Mouse (Mus musculus): ENCODE data around the gene Negr1. TPM values are rescaled to one million over a fixed set of nuclear protein-coding genes. Genes with fewer than 3 reads are reported as not detected.
A peak's percentile ranks its signal among the peaks of the same experiment; 100 is the strongest.

Gene Negr1
- polyA plus RNA-seq, 1 experiment = 1.7 TPM

DNA sequence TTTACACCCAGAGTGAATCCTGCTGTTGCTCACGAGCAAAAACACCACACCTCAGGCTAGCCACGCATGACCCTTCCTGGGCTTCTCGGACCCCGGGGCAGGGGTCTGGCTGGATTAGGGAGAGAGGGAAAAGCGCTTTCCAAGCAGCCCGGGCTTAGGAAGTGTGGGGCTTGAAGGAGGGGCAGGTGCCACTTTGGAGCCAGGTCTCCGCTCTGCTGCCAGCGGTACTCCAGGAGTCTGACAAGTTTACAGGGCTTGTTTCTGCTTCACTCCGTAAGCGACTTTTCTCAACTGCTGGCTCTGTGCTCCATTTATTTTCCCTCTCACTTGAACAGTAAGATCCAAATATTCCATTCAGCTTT is 811 bp downstream of the Negr1 start:
- Histone ChIP-seq H3K36me3 (ENCODE audit: control insufficient read depth, insufficient read depth, low read length) (no peaks in the 10 kb centered on the region), H3K27ac (ENCODE audit: insufficient read depth, low read depth, low read length) (no peak overlapping the region), H3K4me1 (ENCODE audit: control insufficient read depth, insufficient read depth, low read length) (no peaks in the 10 kb centered on the region), H3K27me3 (replicated peaks; ENCODE audit: control insufficient read depth, insufficient read depth, low read length) (no peaks in the 10 kb centered on the region), H3K4me3 (ENCODE audit: insufficient read depth, low read depth, low read length) (peak overlapping the region; percentile 50)
- WGBS = 0% methylated on average over 10 of the region's 10 CpGs
- no peak for DNase-seq
- TF ChIP-seq POLR2A (IDR thresholded peaks at IDR 0.05; ENCODE audit: low read depth, low read length) (no peak), CTCF (conservative IDR thresholded peaks at IDR 0.05; ENCODE audit: insufficient read depth, insufficient read length, low read depth, low read length) (no peak)

DNA sequence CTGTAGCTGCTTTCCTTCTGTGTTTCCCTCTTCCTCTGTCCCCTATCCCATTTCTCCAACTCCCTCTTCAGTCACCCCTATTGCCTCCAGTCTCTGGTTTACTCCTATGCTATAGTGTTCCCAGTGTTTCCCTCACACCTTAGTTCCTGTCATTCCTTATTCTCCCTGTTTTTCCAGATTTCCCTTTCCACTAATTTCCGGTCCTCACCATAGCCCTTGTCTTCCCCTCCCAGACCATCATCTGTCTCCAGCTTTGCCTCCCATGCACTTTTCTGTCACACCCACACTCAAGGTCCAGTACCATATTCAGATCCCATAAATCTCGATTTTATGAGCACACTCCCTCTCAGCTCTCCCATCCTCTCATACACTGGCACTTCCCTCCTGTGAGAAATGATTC is 1.2 kb downstream of the Negr1 start:
- Histone ChIP-seq H3K36me3 (ENCODE audit: control insufficient read depth, insufficient read depth, low read length) (no peaks in the 10 kb centered on the region), H3K27ac (ENCODE audit: insufficient read depth, low read depth, low read length) (no peak overlapping the region), H3K4me3 (ENCODE audit: insufficient read depth, low read depth, low read length) (peak overlapping the region; percentile 3; the same call in 1 of the 2 replicates), H3K27me3 (replicated peaks; ENCODE audit: control insufficient read depth, insufficient read depth, low read length) (no peaks in the 10 kb centered on the region), H3K4me1 (ENCODE audit: control insufficient read depth, insufficient read depth, low read length) (no peaks in the 10 kb centered on the region)
- no peak for DNase-seq
- TF ChIP-seq CTCF (conservative IDR thresholded peaks at IDR 0.05; ENCODE audit: insufficient read depth, insufficient read length, low read depth, low read length) = no peak
- TF ChIP-seq POLR2A (IDR thresholded peaks at IDR 0.05; ENCODE audit: low read depth, low read length) = no peak
- 3% methylated on average over 2 of the region's 2 CpGs for WGBS

DNA sequence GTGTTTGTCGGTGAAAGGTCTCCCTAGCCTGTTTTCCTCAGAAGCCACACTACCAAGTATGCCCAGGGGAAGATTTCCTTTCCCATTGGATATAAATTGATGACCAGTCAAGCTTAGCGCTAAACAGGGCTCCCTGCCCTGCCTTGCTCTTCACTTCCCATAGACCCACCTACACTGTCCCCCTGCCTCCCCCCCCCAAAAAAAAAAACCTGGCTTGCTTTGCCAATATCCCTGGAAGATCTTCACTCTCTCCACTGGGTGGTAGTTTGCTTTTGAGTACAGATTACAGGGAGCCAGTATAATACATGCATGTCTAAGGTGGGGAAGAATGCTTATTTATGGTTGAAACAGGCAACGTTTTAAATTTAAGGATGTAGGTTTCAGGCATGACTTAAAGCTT is 1.8 kb downstream of the Negr1 start:
- no peak for DNase-seq
- Histone ChIP-seq H3K27me3 (replicated peaks; ENCODE audit: control insufficient read depth, insufficient read depth, low read length) (no peaks in the 10 kb centered on the region), H3K36me3 (ENCODE audit: control insufficient read depth, insufficient read depth, low read length) (no peaks in the 10 kb centered on the region), H3K4me3 (ENCODE audit: insufficient read depth, low read depth, low read length) (peak overlapping the region; percentile 3; the same call in 1 of the 2 replicates), H3K27ac (ENCODE audit: insufficient read depth, low read depth, low read length) (no peak overlapping the region), H3K4me1 (ENCODE audit: control insufficient read depth, insufficient read depth, low read length) (no peaks in the 10 kb centered on the region)
- TF ChIP-seq CTCF (conservative IDR thresholded peaks at IDR 0.05; ENCODE audit: insufficient read depth, insufficient read length, low read depth, low read length) = no peak
- no peak for TF ChIP-seq POLR2A (IDR thresholded peaks at IDR 0.05; ENCODE audit: low read depth, low read length)
- 10% methylated on average over 3 of the region's 3 CpGs for WGBS

DNA sequence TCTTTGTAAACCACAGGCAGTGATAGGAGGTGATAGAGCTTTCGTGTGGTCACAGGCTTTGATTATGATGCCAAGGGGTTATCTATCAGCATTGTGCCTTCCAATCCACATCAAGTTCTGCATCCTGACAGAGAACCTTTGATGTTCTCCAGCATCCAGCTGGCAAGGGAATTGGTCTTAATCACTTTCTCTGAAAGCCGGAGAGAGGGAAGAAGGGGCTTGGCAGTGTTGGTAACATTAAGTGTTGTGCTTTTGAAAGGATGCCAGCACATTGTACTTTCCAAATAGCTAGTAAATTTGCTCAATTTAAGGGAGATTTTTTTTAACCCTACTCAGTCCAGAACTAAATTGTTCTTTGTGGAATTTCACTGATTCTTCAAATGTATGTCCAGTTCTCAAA is 11.9 kb downstream of the Negr1 start:
- Histone ChIP-seq H3K4me1 (ENCODE audit: control insufficient read depth, insufficient read depth, low read length) (no peaks in the 10 kb centered on the region), H3K27me3 (replicated peaks; ENCODE audit: control insufficient read depth, insufficient read depth, low read length) (no peaks in the 10 kb centered on the region), H3K27ac (ENCODE audit: insufficient read depth, low read depth, low read length) (no peak overlapping the region), H3K4me3 (ENCODE audit: insufficient read depth, low read depth, low read length) (no peak overlapping the region), H3K36me3 (ENCODE audit: control insufficient read depth, insufficient read depth, low read length) (no peaks in the 10 kb centered on the region)
- 51% methylated on average over 2 of the region's 2 CpGs for WGBS
- TF ChIP-seq CTCF (conservative IDR thresholded peaks at IDR 0.05; ENCODE audit: insufficient read depth, insufficient read length, low read depth, low read length) (no peak), POLR2A (IDR thresholded peaks at IDR 0.05; ENCODE audit: low read depth, low read length) (no peak)
- no peak for DNase-seq

DNA sequence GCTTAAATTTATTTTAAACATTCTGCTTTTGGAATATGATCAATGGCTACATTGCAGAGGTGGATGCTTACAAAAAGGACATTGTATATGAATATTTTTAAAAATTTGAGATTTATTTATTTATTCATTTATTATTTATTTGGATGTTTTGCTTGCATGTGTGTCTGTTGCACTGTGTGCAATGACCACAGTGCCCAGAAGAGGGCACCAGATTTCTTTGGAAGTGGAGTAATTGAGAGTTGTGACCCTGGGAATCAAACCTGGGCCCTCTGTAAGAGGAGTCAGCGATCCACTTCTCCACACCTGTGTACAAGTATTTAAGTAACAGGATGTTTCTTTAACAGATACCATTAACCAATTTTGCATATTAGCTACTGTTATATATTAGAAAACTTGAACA is 14.7 kb downstream of the Negr1 start:
- no peaks in the 10 kb centered on the region for H3K27me3 ChIP-seq (replicated peaks; ENCODE audit: control insufficient read depth, insufficient read depth, low read length)
- H3K4me3 ChIP-seq (ENCODE audit: insufficient read depth, low read depth, low read length) = no peak overlapping the region
- no peak for DNase-seq
- 92% methylated on average over 1 of the region's 1 CpGs for WGBS
- no peaks in the 10 kb centered on the region for H3K4me1 ChIP-seq (ENCODE audit: control insufficient read depth, insufficient read depth, low read length)
- TF ChIP-seq CTCF (conservative IDR thresholded peaks at IDR 0.05; ENCODE audit: insufficient read depth, insufficient read length, low read depth, low read length) = no peak
- TF ChIP-seq POLR2A (IDR thresholded peaks at IDR 0.05; ENCODE audit: low read depth, low read length) = no peak
- no peak overlapping the region for H3K27ac ChIP-seq (ENCODE audit: insufficient read depth, low read depth, low read length)
- H3K36me3 ChIP-seq (ENCODE audit: control insufficient read depth, insufficient read depth, low read length) = no peaks in the 10 kb centered on the region

DNA sequence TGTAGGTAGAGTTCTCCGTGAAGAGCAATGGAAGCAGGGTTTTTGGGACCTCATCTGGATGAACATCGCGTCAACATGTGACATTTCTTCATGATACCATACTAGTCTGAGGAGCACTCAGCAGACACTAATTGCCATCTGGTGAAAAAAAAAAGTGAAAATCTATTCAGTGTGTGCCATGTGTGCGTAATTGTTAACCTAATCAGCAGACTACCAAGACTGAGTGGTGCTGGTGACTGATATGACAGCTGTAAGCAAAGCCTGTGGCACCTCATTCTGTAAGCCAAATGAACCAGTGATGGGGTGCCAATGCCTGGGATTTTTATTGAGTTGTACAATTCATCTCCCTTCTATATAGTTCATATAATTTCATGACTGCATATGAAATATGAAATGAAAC is 29.0 kb downstream of the Negr1 start:
- Histone ChIP-seq H3K4me3 (ENCODE audit: insufficient read depth, low read depth, low read length) (no peak overlapping the region), H3K4me1 (ENCODE audit: control insufficient read depth, insufficient read depth, low read length) (no peaks in the 10 kb centered on the region), H3K27me3 (replicated peaks; ENCODE audit: control insufficient read depth, insufficient read depth, low read length) (no peaks in the 10 kb centered on the region), H3K36me3 (ENCODE audit: control insufficient read depth, insufficient read depth, low read length) (no peaks in the 10 kb centered on the region), H3K27ac (ENCODE audit: insufficient read depth, low read depth, low read length) (no peak overlapping the region)
- TF ChIP-seq POLR2A (IDR thresholded peaks at IDR 0.05; ENCODE audit: low read depth, low read length) = no peak
- no peak for TF ChIP-seq CTCF (conservative IDR thresholded peaks at IDR 0.05; ENCODE audit: insufficient read depth, insufficient read length, low read depth, low read length)
- DNase-seq = no peak
- WGBS = 86% methylated on average over 4 of the region's 4 CpGs

DNA sequence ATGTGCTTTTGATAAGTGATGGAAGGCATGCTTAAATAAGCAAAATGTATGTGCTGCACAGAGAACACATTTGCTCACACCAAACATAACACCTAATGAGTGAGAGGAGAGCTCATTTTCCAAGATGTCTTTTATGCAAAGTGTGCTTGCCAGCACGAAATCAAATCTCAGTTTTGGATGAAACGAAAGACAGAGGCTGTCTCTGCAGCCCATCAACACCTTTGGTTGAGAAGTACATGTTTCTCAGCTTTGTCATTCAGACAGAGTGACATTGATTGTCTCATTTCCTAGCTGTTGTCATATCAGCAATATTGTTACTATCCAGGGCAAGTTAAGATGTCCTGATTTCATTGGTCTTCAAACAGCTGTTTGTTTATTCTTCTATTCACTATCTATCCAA is 29.5 kb downstream of the Negr1 start:
- WGBS = 71% methylated on average over 2 of the region's 2 CpGs
- H3K4me3 ChIP-seq (ENCODE audit: insufficient read depth, low read depth, low read length) = no peak overlapping the region
- no peaks in the 10 kb centered on the region for H3K36me3 ChIP-seq (ENCODE audit: control insufficient read depth, insufficient read depth, low read length)
- H3K4me1 ChIP-seq (ENCODE audit: control insufficient read depth, insufficient read depth, low read length) = no peaks in the 10 kb centered on the region
- DNase-seq = no peak
- H3K27me3 ChIP-seq (replicated peaks; ENCODE audit: control insufficient read depth, insufficient read depth, low read length) = no peaks in the 10 kb centered on the region
- TF ChIP-seq POLR2A (IDR thresholded peaks at IDR 0.05; ENCODE audit: low read depth, low read length) (no peak), CTCF (conservative IDR thresholded peaks at IDR 0.05; ENCODE audit: insufficient read depth, insufficient read length, low read depth, low read length) (no peak)
- no peak overlapping the region for H3K27ac ChIP-seq (ENCODE audit: insufficient read depth, low read depth, low read length)

DNA sequence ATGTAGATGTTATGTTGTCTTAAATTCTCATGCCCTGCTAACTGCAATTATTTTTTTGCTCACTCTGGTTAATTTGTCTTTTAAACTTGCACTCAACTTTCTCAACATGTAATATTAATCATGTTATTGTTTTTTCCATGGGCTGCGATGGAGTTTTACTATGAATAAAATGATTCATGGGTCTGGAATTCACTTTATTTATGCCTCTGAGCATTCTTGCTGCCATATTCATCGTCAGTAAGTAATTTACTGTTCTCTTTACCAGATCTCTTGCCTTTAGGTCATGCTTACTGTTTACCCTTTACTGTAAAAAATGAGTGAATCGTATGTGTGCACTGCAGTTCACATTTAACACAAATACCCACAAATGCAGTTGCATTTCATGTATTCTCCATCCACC is 45.3 kb downstream of the Negr1 start:
- Histone ChIP-seq H3K27me3 (replicated peaks; ENCODE audit: control insufficient read depth, insufficient read depth, low read length) (no peaks in the 10 kb centered on the region), H3K36me3 (ENCODE audit: control insufficient read depth, insufficient read depth, low read length) (no peaks in the 10 kb centered on the region), H3K4me3 (ENCODE audit: insufficient read depth, low read depth, low read length) (no peak overlapping the region), H3K4me1 (ENCODE audit: control insufficient read depth, insufficient read depth, low read length) (no peaks in the 10 kb centered on the region), H3K27ac (ENCODE audit: insufficient read depth, low read depth, low read length) (no peak overlapping the region)
- WGBS = 60% methylated on average over 3 of the region's 3 CpGs
- TF ChIP-seq CTCF (conservative IDR thresholded peaks at IDR 0.05; ENCODE audit: insufficient read depth, insufficient read length, low read depth, low read length) (no peak), POLR2A (IDR thresholded peaks at IDR 0.05; ENCODE audit: low read depth, low read length) (no peak)
- no peak for DNase-seq

Measured in kidney, adult 2 months (tissue).